8 mouse cellular contexts compared by ENCODE assay signal in the genomic region with DNA sequence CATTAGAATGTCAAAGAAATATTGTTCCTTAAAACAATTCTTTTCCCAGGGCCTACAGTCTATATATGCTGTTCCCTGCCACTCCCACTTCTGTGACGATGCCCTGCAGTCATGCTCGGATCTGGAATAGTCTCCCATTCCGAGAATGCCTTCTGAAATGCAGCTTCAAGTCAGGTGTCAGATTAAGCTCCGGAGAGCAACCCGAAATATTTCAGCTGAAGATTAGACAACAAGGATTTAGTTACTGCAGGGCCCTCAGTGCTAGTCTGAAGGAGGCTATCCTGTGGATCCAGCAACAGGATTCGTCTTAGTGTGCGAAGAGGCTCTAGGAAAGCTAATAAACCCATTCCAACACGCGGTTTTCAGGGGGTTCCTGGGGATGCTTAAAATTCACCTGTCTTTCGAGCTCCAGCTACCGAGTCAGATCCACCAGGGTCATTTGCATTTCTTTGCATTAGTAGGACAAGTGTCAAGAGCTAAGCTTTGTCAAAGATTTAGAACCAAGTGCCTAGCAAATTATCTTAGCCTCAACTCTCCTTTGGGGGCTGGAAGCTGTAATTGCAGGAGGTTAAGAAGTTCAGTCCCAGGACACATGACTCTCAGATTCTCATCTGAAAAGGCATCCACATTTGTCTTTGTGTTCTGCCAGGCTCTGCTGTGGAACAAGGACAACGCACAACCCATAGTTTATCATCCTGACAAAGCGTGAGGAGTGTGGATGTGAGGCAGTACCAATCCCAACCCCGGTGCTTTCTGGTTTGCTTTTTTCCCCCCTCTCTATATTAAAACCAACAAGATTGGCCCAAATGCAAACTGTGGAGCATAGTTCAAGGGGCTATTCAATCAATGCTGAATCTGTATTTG. TPM values are rescaled to one million over a fixed set of nuclear protein-coding genes. Genes with fewer than 3 reads are reported as not detected.
DNase-seq lines count a peak whose midpoint lies in the region; ATAC-seq and TF ChIP-seq lines count a peak whose summit lies in the region.

No protein-coding gene starts in this region.

- H3K9ac ChIP-seq in heart, adult 2 months (ENCODE audit: low read depth, low read length): peak overlapping the region; percentile 40; the same call in 1 of the 2 replicates
- H3K9ac ChIP-seq in forebrain, postnatal 0 days: peak overlapping the region; percentile 87
- peak overlapping the region; percentile 31; the same call in 1 of the 2 replicates for H3K9ac ChIP-seq in midbrain, embryonic 12.5 days (replicated peaks)

- TF ChIP-seq CTCF in heart, adult 2 months (IDR thresholded peaks at IDR 0.05): no peak
- TF ChIP-seq CTCF in forebrain, postnatal 0 days (IDR thresholded peaks at IDR 0.05; ENCODE audit: low read depth): no peak

- H3K27me3 ChIP-seq in heart, adult 2 months (ENCODE audit: control insufficient read depth, insufficient read depth, low read length): no peaks in the 10 kb centered on the region
- H3K27me3 ChIP-seq in forebrain, postnatal 0 days (ENCODE audit: insufficient read depth, low read length): no peaks in the 10 kb centered on the region
- H3K27me3 ChIP-seq in midbrain, embryonic 12.5 days: peaks cover 52% of the 10 kb centered on the region

- no peak for TF ChIP-seq EP300 in heart, adult 2 months (IDR thresholded peaks at IDR 0.05; ENCODE audit: insufficient read depth, low read depth, low read length)

- peak in 1 of 2 experiments; percentile 14 for DNase-seq in heart, adult 2 months
- DNase-seq in heart, adult 8-10 months (ENCODE audit: low spot score): no peak
- DNase-seq in R1 (ENCODE audit: low read depth, low spot score): peak; percentile 41
- peak; percentile 75 for DNase-seq in forebrain, postnatal 0 days
- DNase-seq in cerebellum, adult 11-12 months: no peak
- DNase-seq in T-cell, adult 2 months (ENCODE audit: low spot score): no peak
- DNase-seq in kidney, adult 18-20 months: no peak

- ATAC-seq in forebrain, postnatal 0 days: no peak
- ATAC-seq in midbrain, embryonic 12.5 days (ENCODE audit: low FRiP score, low read depth): no peak

- no peaks in the 10 kb centered on the region for H3K9me3 ChIP-seq in forebrain, postnatal 0 days (ENCODE audit: low read length)
- H3K9me3 ChIP-seq in midbrain, embryonic 12.5 days: no peaks in the 10 kb centered on the region

- peak overlapping the region; percentile 82 for H3K4me2 ChIP-seq in forebrain, postnatal 0 days (ENCODE audit: low read depth)
- peak overlapping the region; percentile 91 for H3K4me2 ChIP-seq in midbrain, embryonic 12.5 days (replicated peaks)

- TF ChIP-seq POLR2A in heart, adult 2 months (IDR thresholded peaks at IDR 0.05; ENCODE audit: insufficient read depth, low read depth, low read length): no peak

- intact Hi-C loops in heart, adult 2 months (cut with DNase I): loop anchor here (5.0 kb wide), 4 partner anchors 55 to 430 kb away; no protein-coding TSS in a partner anchor

- peaks cover 6% of the 10 kb centered on the region for H3K36me3 ChIP-seq in heart, adult 2 months (ENCODE audit: control insufficient read depth, insufficient read depth, low read length)
- no peaks in the 10 kb centered on the region for H3K36me3 ChIP-seq in forebrain, postnatal 0 days (ENCODE audit: insufficient read depth)
- no peaks in the 10 kb centered on the region for H3K36me3 ChIP-seq in midbrain, embryonic 12.5 days

- peaks cover 5% of the 10 kb centered on the region; the same call in 1 of the 2 replicates for H3K4me1 ChIP-seq in heart, adult 2 months (ENCODE audit: control insufficient read depth, insufficient read depth, low read length)
- H3K4me1 ChIP-seq in forebrain, postnatal 0 days (ENCODE audit: insufficient read depth): peaks cover 30% of the 10 kb centered on the region
- H3K4me1 ChIP-seq in midbrain, embryonic 12.5 days: peaks cover 60% of the 10 kb centered on the region

- peak overlapping the region; percentile 45 for H3K27ac ChIP-seq in heart, adult 2 months
- peak overlapping the region; percentile 84 for H3K27ac ChIP-seq in forebrain, postnatal 0 days (ENCODE audit: low read depth, low read length)
- peak overlapping the region; percentile 54 for H3K27ac ChIP-seq in midbrain, embryonic 12.5 days (replicated peaks)

- 41% methylated on average over 14 of the region's 14 CpGs for WGBS in heart, adult 2 months
- WGBS in forebrain, postnatal 0 days: 6% methylated on average over 14 of the region's 14 CpGs
- WGBS in midbrain, embryonic 12.5 days: 3% methylated on average over 14 of the region's 14 CpGs

- H3K79me2 ChIP-seq in heart, adult 2 months (replicated peaks; ENCODE audit: control insufficient read depth, insufficient read depth, low read length): peaks cover 5% of the 10 kb centered on the region

- peak overlapping the region; percentile 13 for H3K4me3 ChIP-seq in heart, adult 2 months
- H3K4me3 ChIP-seq in forebrain, postnatal 0 days (ENCODE audit: low read depth, low read length): peak overlapping the region; percentile 93
- peak overlapping the region; percentile 29 for H3K4me3 ChIP-seq in midbrain, embryonic 12.5 days

RNA-seq across cellular contexts. Expression of a gene that starts 4.2 kb away (rescaled TPM):
- 10 to 100 TPM; 16.8 to 24.1 TPM for total RNA-seq in heart, adult 2 months (2021)
- polyA plus RNA-seq in heart, adult 2 months (2012; rRNA removed): 22.2 and 27.8 TPM in 2 replicates
- total RNA-seq in heart, adult 8-10 months (2022): 10 to 100 TPM; 17.0 to 20.8 (median 17.7) TPM
- total RNA-seq in forebrain, postnatal 0 days (2014; rRNA removed): 50.9 and 53.5 TPM in 2 replicates
- 29.5 and 29.6 TPM in 2 replicates for polyA plus RNA-seq in forebrain, postnatal 0 days (2015; fragmentation: Nextera tagmentation; extraction: Ambion mirVana)
- polyA plus RNA-seq in midbrain, embryonic 12.5 days (2016; fragmentation: Nextera tagmentation; extraction: Ambion mirVana): 26.7 and 30.9 TPM in 2 replicates

RNA-seq across cellular contexts. Expression of a gene that starts 33.5 kb away (rescaled TPM):
- 10 to 100 TPM; 26.3 to 28.8 TPM for total RNA-seq in heart, adult 2 months (2021)
- 24.0 and 40.7 TPM in 2 replicates for polyA plus RNA-seq in heart, adult 2 months (2012; rRNA removed)
- total RNA-seq in heart, adult 8-10 months (2022): 10 to 100 TPM; 21.1 to 35.1 (median 27.4) TPM
- 115 and 154 TPM in 2 replicates for total RNA-seq in forebrain, postnatal 0 days (2014; rRNA removed)
- polyA plus RNA-seq in forebrain, postnatal 0 days (2015; fragmentation: Nextera tagmentation; extraction: Ambion mirVana): 101 and 143 TPM in 2 replicates
- 201 and 221 TPM in 2 replicates for polyA plus RNA-seq in midbrain, embryonic 12.5 days (2016; fragmentation: Nextera tagmentation; extraction: Ambion mirVana)

Comparison
In these comparisons a context has a peak if more than half of its experiments do, and no peak if none do; other contexts are left out.
1. DNase-seq: peak in R1 (single experiment) and forebrain, postnatal 0 days (single experiment); none in heart, adult 8-10 months (single experiment), cerebellum, adult 11-12 months (single experiment), T-cell, adult 2 months (single experiment) and kidney, adult 18-20 months (single experiment).
2. H3K4me3 ChIP-seq: peak in every context shown above with its lines; median percentile 93 in forebrain, postnatal 0 days; 29 in midbrain, embryonic 12.5 days; 13 in heart, adult 2 months.
3. H3K9ac ChIP-seq: peak in every context shown above with its lines; median percentile 87 in forebrain, postnatal 0 days; 40 in heart, adult 2 months; 31 in midbrain, embryonic 12.5 days.
4. Peak in every context shown above with its lines, with median percentiles within 50 percentile points of each other: H3K27ac ChIP-seq.